Comparison of ENCODE assay signal across 9 mouse cellular contexts in the genomic region with DNA sequence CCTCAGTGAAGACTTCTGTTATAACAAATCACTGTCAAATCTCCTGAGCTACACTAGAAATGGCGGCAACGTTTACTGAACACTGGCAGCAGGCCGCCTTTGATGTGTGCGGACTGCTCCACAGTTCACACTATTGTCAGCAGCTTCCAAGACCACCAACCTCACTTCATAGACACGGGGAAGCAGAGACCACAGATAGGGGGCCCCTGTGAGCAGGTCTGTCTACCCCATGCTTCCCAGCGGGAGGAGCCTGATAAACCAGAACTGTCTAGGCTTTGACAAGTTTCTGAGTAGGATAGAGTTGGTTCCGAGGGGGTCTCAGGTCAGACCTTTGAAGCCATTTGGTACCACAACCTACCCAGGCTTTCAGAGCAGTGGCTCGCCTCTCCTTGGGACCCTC. TPM values are rescaled to one million over a fixed set of nuclear protein-coding genes. Genes with fewer than 3 reads are reported as not detected.
DNase-seq lines count a peak whose midpoint lies in the region; ATAC-seq and TF ChIP-seq lines count a peak whose summit lies in the region.
"Had no signal": no experiment of that assay in that cellular context is flagged by ENCODE, and none has a peak within 500 bp of the region (broad histone marks: within the 10 kb centered on the region; RNA-seq: fewer than 3 reads in every experiment).

No protein-coding gene starts in this region.

- H3K4me1 ChIP-seq in forebrain, embryonic 16.5 days (replicated peaks; ENCODE audit: control insufficient read depth, insufficient read depth, low read length): no peaks in the 10 kb centered on the region
- H3K4me1 ChIP-seq in forebrain, embryonic 15.5 days: 0 out of 2 replicates have a peak, but pooled peaks cover 6% of the 10 kb centered on the region
- peaks cover 2 to 12% of the 10 kb centered on the region in 2 experiments for H3K4me1 ChIP-seq in MEL (ENCODE audit: control insufficient read depth in 1 of 2, insufficient read depth in 2 of 2, low read length in 2 of 2)
- H3K4me1 ChIP-seq in midbrain, embryonic 14.5 days (ENCODE audit: control insufficient read depth, insufficient read depth, low read length): no peaks in the 10 kb centered on the region
- no peaks in the 10 kb centered on the region for H3K4me1 ChIP-seq in thymus, adult 2 months (replicated peaks; ENCODE audit: control insufficient read depth, insufficient read depth, low read length)

- peak; percentile 67 for TF ChIP-seq CTCF in layer of hippocampus, adult 2 months (conservative IDR thresholded peaks at IDR 0.05)
- TF ChIP-seq CTCF in MEL (IDR thresholded peaks at IDR 0.05 in 2 of 3, conservative IDR thresholded peaks at IDR 0.05 in 1 of 3; ENCODE audit: control insufficient read depth in 1 of 3, insufficient read depth in 1 of 3, low read depth in 2 of 3, low read length in 3 of 3, poor library complexity in 1 of 3, severe bottlenecking in 1 of 3): peak in 2 of 3 experiments; percentile 38 to 39; a peak in 4 of 6 replicates
- TF ChIP-seq CTCF in thymus, adult 2 months (IDR thresholded peaks at IDR 0.05; ENCODE audit: borderline replicate concordance, control insufficient read depth, extremely low read depth, insufficient read depth, low read length, poor library complexity): no peak

- no peak for TF ChIP-seq EP300 in MEL (IDR thresholded peaks at IDR 0.05; ENCODE audit: low read depth in 1 of 2, low read length in 2 of 2)

- no peaks in the 10 kb centered on the region for H3K79me2 ChIP-seq in MEL (ENCODE audit: control insufficient read depth, insufficient read depth, low read length, poor library complexity)

- H3K4me3 ChIP-seq in forebrain, embryonic 16.5 days (replicated peaks; ENCODE audit: low read length): no peak overlapping the region
- H3K4me3 ChIP-seq in forebrain, embryonic 15.5 days: no peak overlapping the region
- H3K4me3 ChIP-seq in layer of hippocampus, adult 2 months: no peak overlapping the region
- 0 out of 4 replicates have a peak overlapping the region, but pooled peaks have one; percentile 3 to 30 for H3K4me3 ChIP-seq in MEL (ENCODE audit: control insufficient read depth in 1 of 2, insufficient read depth in 1 of 2, low read depth in 2 of 2, low read length in 2 of 2)
- no peak overlapping the region for H3K4me3 ChIP-seq in midbrain, embryonic 14.5 days (replicated peaks; ENCODE audit: low read depth, low read length)
- H3K4me3 ChIP-seq in thymus, adult 2 months (ENCODE audit: control insufficient read depth, insufficient read depth, low read length): no peak overlapping the region

- no peaks in the 10 kb centered on the region for H3K27me3 ChIP-seq in forebrain, embryonic 16.5 days (replicated peaks; ENCODE audit: control insufficient read depth, insufficient read depth, low read length)
- H3K27me3 ChIP-seq in forebrain, embryonic 15.5 days: no peaks in the 10 kb centered on the region
- 0 out of 4 replicates have a peak, but pooled peaks cover 0 to 1% of the 10 kb centered on the region in 2 experiments for H3K27me3 ChIP-seq in MEL (ENCODE audit: control insufficient read depth in 1 of 2, insufficient read depth in 2 of 2, low read length in 2 of 2)
- H3K27me3 ChIP-seq in midbrain, embryonic 14.5 days (ENCODE audit: control insufficient read depth, insufficient read depth, low read length): no peaks in the 10 kb centered on the region
- H3K27me3 ChIP-seq in thymus, adult 2 months (ENCODE audit: control insufficient read depth, insufficient read depth, low read length): no peaks in the 10 kb centered on the region

- TF ChIP-seq POLR2A in MEL (IDR thresholded peaks at IDR 0.05; ENCODE audit: control insufficient read depth in 1 of 2, insufficient read depth in 1 of 2, low read depth in 1 of 2, low read length in 2 of 2, poor library complexity in 1 of 2): no peak
- no peak for TF ChIP-seq POLR2A in thymus, adult 2 months (IDR thresholded peaks at IDR 0.05; ENCODE audit: control insufficient read depth, extremely low read depth, insufficient read depth, low read length, poor library complexity)

- H3K27ac ChIP-seq in forebrain, embryonic 16.5 days (ENCODE audit: low read length): no peak overlapping the region
- H3K27ac ChIP-seq in forebrain, embryonic 15.5 days (replicated peaks): no peak overlapping the region
- H3K27ac ChIP-seq in layer of hippocampus, adult 2 months: no peak overlapping the region
- H3K27ac ChIP-seq in MEL (ENCODE audit: control insufficient read depth, low read depth, low read length): peak overlapping the region; percentile 10; the same call in 1 of the 2 replicates
- no peak overlapping the region for H3K27ac ChIP-seq in midbrain, embryonic 14.5 days (replicated peaks; ENCODE audit: low read depth, low read length)
- H3K27ac ChIP-seq in thymus, adult 2 months (ENCODE audit: control insufficient read depth, insufficient read depth, low read length): no peak overlapping the region

- H3K9ac ChIP-seq in forebrain, embryonic 16.5 days (replicated peaks; ENCODE audit: low read depth, low read length): no peak overlapping the region
- H3K9ac ChIP-seq in forebrain, embryonic 15.5 days (replicated peaks): no peak overlapping the region
- H3K9ac ChIP-seq in MEL (ENCODE audit: control insufficient read depth, low read depth, low read length, poor library complexity, severe bottlenecking): peak overlapping the region; percentile 7; the same call in 1 of the 2 replicates
- H3K9ac ChIP-seq in midbrain, embryonic 14.5 days (replicated peaks; ENCODE audit: low read length): no peak overlapping the region

- no peak for DNase-seq in layer of hippocampus, adult 2 months (ENCODE audit: low spot score in 2 of 2)
- DNase-seq in layer of hippocampus, adult 9-10 months (ENCODE audit: low spot score): no peak
- peak; percentile 47 for DNase-seq in MEL (ENCODE audit: low read depth, low spot score)
- DNase-seq in midbrain, embryonic 14.5 days: peak; percentile 48
- no peak for DNase-seq in thymus, adult 2 months

- H3K4me2 ChIP-seq in forebrain, embryonic 16.5 days (ENCODE audit: low read length): no peak overlapping the region
- no peak overlapping the region for H3K4me2 ChIP-seq in forebrain, embryonic 15.5 days (replicated peaks)
- H3K4me2 ChIP-seq in midbrain, embryonic 14.5 days (ENCODE audit: low read length): no peak overlapping the region

- peak; percentile 12; the same call in 1 of the 2 replicates for ATAC-seq in forebrain, embryonic 16.5 days
- ATAC-seq in forebrain, embryonic 15.5 days (replicated peaks): no peak
- ATAC-seq in midbrain, embryonic 14.5 days (ENCODE audit: low FRiP score, low TSS enrichment): peak; percentile 32; the same call in 1 of the 2 replicates
- ATAC-seq in granulocyte monocyte progenitor cell, adult 5-6 weeks (replicated peaks; ENCODE audit: poor library complexity, severe bottlenecking): no peak

- 40% methylated on average over 8 of the region's 8 CpGs for WGBS in forebrain, embryonic 16.5 days
- 46% methylated on average over 8 of the region's 8 CpGs for WGBS in forebrain, embryonic 15.5 days
- WGBS in midbrain, embryonic 14.5 days: 39% methylated on average over 8 of the region's 8 CpGs
- 79% methylated on average over 8 of the region's 8 CpGs for WGBS in thymus, adult 2 months

- TF ChIP-seq RAD21 in MEL (IDR thresholded peaks at IDR 0.05; ENCODE audit: low read depth, low read length): no peak

- H3K36me3 ChIP-seq in forebrain, embryonic 16.5 days (ENCODE audit: control insufficient read depth, insufficient read depth): no peaks in the 10 kb centered on the region
- H3K36me3 ChIP-seq in forebrain, embryonic 15.5 days: no peaks in the 10 kb centered on the region
- H3K36me3 ChIP-seq in MEL (ENCODE audit: control insufficient read depth in 1 of 2, insufficient read depth in 2 of 2, low read length in 2 of 2): peaks cover 0 to 7% of the 10 kb centered on the region in 2 experiments; a peak in 2 of 4 replicates
- no peaks in the 10 kb centered on the region for H3K36me3 ChIP-seq in midbrain, embryonic 14.5 days (ENCODE audit: control insufficient read depth, insufficient read depth, low read length)
- H3K36me3 ChIP-seq in thymus, adult 2 months (ENCODE audit: control insufficient read depth, insufficient read depth, low read length): no peaks in the 10 kb centered on the region

- H3K9me3 ChIP-seq in forebrain, embryonic 16.5 days (ENCODE audit: control insufficient read depth, low read length): no peaks in the 10 kb centered on the region
- H3K9me3 ChIP-seq in forebrain, embryonic 15.5 days: no peaks in the 10 kb centered on the region
- H3K9me3 ChIP-seq in MEL (replicated peaks; ENCODE audit: insufficient read depth, low read length): no peaks in the 10 kb centered on the region
- H3K9me3 ChIP-seq in midbrain, embryonic 14.5 days (ENCODE audit: control insufficient read depth, low read length): no peaks in the 10 kb centered on the region; the same call in 1 of the 2 replicates

TF ChIP-seq in MEL, 35 proteins besides CTCF, POLR2A, EP300 and RAD21 (continues in another document):
- TF ChIP-seq MEF2A (IDR thresholded peaks at IDR 0.05; ENCODE audit: extremely low read depth, insufficient replicate concordance, low read depth, low read length, poor library complexity, severe bottlenecking) (no peak), POLR2AphosphoS5 (IDR thresholded peaks at IDR 0.05; ENCODE audit: borderline replicate concordance, low read depth, low read length) (no peak), TCF12 (IDR thresholded peaks at IDR 0.05; ENCODE audit: low read depth, low read length) (no peak), ZMIZ1 (IDR thresholded peaks at IDR 0.05; ENCODE audit: low read depth, low read length) (no peak)

RNA-seq across cellular contexts. Expression of a gene that starts 21.0 kb away (rescaled TPM):
- 5.9 and 6.5 TPM in 2 replicates for polyA plus RNA-seq in forebrain, embryonic 16.5 days (2015; fragmentation: Nextera tagmentation; extraction: Ambion mirVana)
- polyA plus RNA-seq in forebrain, embryonic 15.5 days (2015; fragmentation: Nextera tagmentation; extraction: Ambion mirVana): 5.3 and 5.4 TPM in 2 replicates
- 1 to 10 TPM; 1.3 to 1.4 TPM for total RNA-seq in layer of hippocampus, adult 2 months (2021)
- total RNA-seq in MEL (2012; rRNA removed): not detected in 2 replicates
- not detected for polyA plus RNA-seq in MEL (2012; ENCODE audit: insufficient read depth in 1 of 2, insufficient read length in 2 of 2, low read depth in 1 of 2, low replicate concordance in 2 of 2, missing spikeins in 1 of 2)
- polyA plus RNA-seq in midbrain, embryonic 14.5 days (2014; fragmentation: Nextera tagmentation; extraction: Ambion mirVana): 4.8 and 7.9 TPM in 2 replicates
- not detected in 2 replicates for total RNA-seq in granulocyte monocyte progenitor cell, adult 5-6 weeks (2014; fragmentation: Nextera tagmentation)
- not detected in 2 replicates for total RNA-seq in granulocyte monocyte progenitor cell, adult 5-6 weeks (2017)
- 1.5 and 3.0 TPM in 2 replicates for polyA plus RNA-seq in thymus, adult 2 months (2012; rRNA removed)
- total RNA-seq: common myeloid progenitor, adult 5-6 weeks had no signal

RNA-seq across cellular contexts. Expression of a gene that starts 33.5 kb away (rescaled TPM):
- 9.5 and 13.5 TPM in 2 replicates for polyA plus RNA-seq in forebrain, embryonic 16.5 days (2015; fragmentation: Nextera tagmentation; extraction: Ambion mirVana)
- 11.7 and 13.5 TPM in 2 replicates for polyA plus RNA-seq in forebrain, embryonic 15.5 days (2015; fragmentation: Nextera tagmentation; extraction: Ambion mirVana)
- total RNA-seq in layer of hippocampus, adult 2 months (2021): 10 to 100 TPM; 10.8 to 15.5 TPM
- total RNA-seq in MEL (2012; rRNA removed): not detected in 2 replicates
- not detected for polyA plus RNA-seq in MEL (2012; ENCODE audit: insufficient read depth in 1 of 2, insufficient read length in 2 of 2, low read depth in 1 of 2, low replicate concordance in 2 of 2, missing spikeins in 1 of 2)
- 11.7 and 16.2 TPM in 2 replicates for polyA plus RNA-seq in midbrain, embryonic 14.5 days (2014; fragmentation: Nextera tagmentation; extraction: Ambion mirVana)
- total RNA-seq in granulocyte monocyte progenitor cell, adult 5-6 weeks (2014; fragmentation: Nextera tagmentation): 1.9 TPM in 1 of 2 replicates, not detected in the other
- not detected in 2 replicates for total RNA-seq in granulocyte monocyte progenitor cell, adult 5-6 weeks (2017)
- 9.4 and 10.3 TPM in 2 replicates for polyA plus RNA-seq in thymus, adult 2 months (2012; rRNA removed)

Comparison
In these comparisons a context has a peak if more than half of its experiments do, and no peak if none do; other contexts are left out.
1. ATAC-seq: peak in forebrain, embryonic 16.5 days (single experiment) and midbrain, embryonic 14.5 days (single experiment); none in forebrain, embryonic 15.5 days (single experiment) and granulocyte monocyte progenitor cell, adult 5-6 weeks (single experiment).
2. H3K4me3 ChIP-seq: peak in MEL (2 of 2); none in forebrain, embryonic 16.5 days (single experiment), forebrain, embryonic 15.5 days (single experiment), layer of hippocampus, adult 2 months (single experiment), midbrain, embryonic 14.5 days (single experiment) and thymus, adult 2 months (single experiment).
3. DNase-seq: peak in MEL (single experiment) and midbrain, embryonic 14.5 days (single experiment); none in layer of hippocampus, adult 2 months (0 of 2), layer of hippocampus, adult 9-10 months (single experiment) and thymus, adult 2 months (single experiment).
4. RNA of a gene that starts 33.5 kb away (polyA plus RNA-seq): 11.7 to 16.2 TPM in midbrain, embryonic 14.5 days, 11.7 to 13.5 TPM in forebrain, embryonic 15.5 days, 9.5 to 13.5 TPM in forebrain, embryonic 16.5 days and 9.4 to 10.3 TPM in thymus, adult 2 months; not detected in MEL; every median in the first group is over 10 times any median in the second.